Comparison of ENCODE assay signal across 13 mouse cellular contexts in the genomic region with DNA sequence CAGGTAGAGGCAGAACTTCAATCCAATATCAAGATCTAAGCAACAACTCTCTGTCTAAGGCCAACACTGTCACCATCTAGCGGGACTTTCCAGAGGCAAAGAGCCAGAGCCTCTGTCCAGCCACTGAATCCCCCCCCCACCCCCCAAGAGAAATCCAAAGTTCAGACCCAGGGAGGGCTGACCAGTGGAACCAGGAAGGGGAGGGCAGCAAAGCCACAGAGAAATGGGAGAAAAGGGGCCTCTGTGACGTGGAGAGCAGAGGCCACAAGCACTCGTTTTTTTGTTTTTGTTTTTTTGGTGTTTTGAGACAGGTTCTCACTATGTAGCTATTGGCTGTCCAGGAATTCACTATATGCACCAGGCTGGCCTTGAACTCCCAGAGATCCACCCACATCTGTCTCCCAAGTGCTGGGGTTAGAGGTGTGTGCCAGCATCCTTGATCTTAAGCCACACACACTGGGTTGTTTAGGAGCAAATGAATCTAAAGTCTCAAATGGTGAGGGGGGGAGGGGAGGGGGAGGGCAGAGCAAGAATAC. TPM values are rescaled to one million over a fixed set of nuclear protein-coding genes. Genes with fewer than 3 reads are reported as not detected.
DNase-seq lines count a peak whose midpoint lies in the region; ATAC-seq and TF ChIP-seq lines count a peak whose summit lies in the region.
"Had no signal": no experiment of that assay in that cellular context is flagged by ENCODE, and none has a peak within 500 bp of the region (broad histone marks: within the 10 kb centered on the region; RNA-seq: fewer than 3 reads in every experiment).

No protein-coding gene starts in this region.

- TF ChIP-seq CTCF in heart, adult 2 months (IDR thresholded peaks at IDR 0.05): no peak
- no peak for TF ChIP-seq CTCF in testis, adult 2 months (IDR thresholded peaks at IDR 0.05; ENCODE audit: control insufficient read depth, insufficient read depth, insufficient replicate concordance, low read depth, low read length)
- TF ChIP-seq CTCF in lung, adult 2 months (IDR thresholded peaks at IDR 0.05; ENCODE audit: insufficient read depth, low read length): no peak

- H3K79me2 ChIP-seq in heart, adult 2 months (replicated peaks; ENCODE audit: control insufficient read depth, insufficient read depth, low read length): no peaks in the 10 kb centered on the region

- 75% methylated on average over 3 of the region's 3 CpGs for WGBS in heart, embryonic 16.5 days
- 81% methylated on average over 3 of the region's 3 CpGs for WGBS in heart, adult 2 months
- WGBS in limb, embryonic 10.5 days: 90% methylated on average over 3 of the region's 3 CpGs
- WGBS in lung, adult 2 months: 79% methylated on average over 3 of the region's 3 CpGs

- no peak for DNase-seq in heart, adult 2 months
- DNase-seq in testis, postnatal 10 days (ENCODE audit: low spot score): no peak
- DNase-seq in limb, embryonic 10.5 days (ENCODE audit: low spot score): no peak
- DNase-seq in frontal cortex, postnatal 36 days (ENCODE audit: low spot score in 2 of 2): no peak
- no peak for DNase-seq in lung, adult 2 months
- DNase-seq: heart, postnatal 36 days had no signal

- intact Hi-C loops in heart, adult 2 months (cut with DNase I): loop anchor here (1.0 to 2.0 kb wide), 2 partner anchors 113 to 161 kb away; partner anchors contain the start of gene BC030867

- no peak for ATAC-seq in heart, embryonic 16.5 days (replicated peaks; ENCODE audit: extremely low read depth, insufficient read depth, low FRiP score)

- H3K9me3 ChIP-seq in heart, embryonic 16.5 days (replicated peaks; ENCODE audit: control insufficient read depth, low read length): no peaks in the 10 kb centered on the region
- H3K9me3 ChIP-seq in limb, embryonic 10.5 days (replicated peaks): no peaks in the 10 kb centered on the region
- H3K9me3 ChIP-seq: limb, embryonic 13.5 days; neural tube, embryonic 12.5 days had no signal

- H3K4me2 ChIP-seq in heart, embryonic 16.5 days (ENCODE audit: low read depth, low read length): no peak overlapping the region
- H3K4me2 ChIP-seq: midbrain, embryonic 11.5 days had no signal

- H3K36me3 ChIP-seq in heart, embryonic 16.5 days (ENCODE audit: control insufficient read depth, insufficient read depth): no peaks in the 10 kb centered on the region
- no peaks in the 10 kb centered on the region for H3K36me3 ChIP-seq in heart, adult 2 months (ENCODE audit: control insufficient read depth, insufficient read depth, low read length)
- H3K36me3 ChIP-seq in testis, adult 2 months (ENCODE audit: control insufficient read depth, insufficient read depth, low read length): no peaks in the 10 kb centered on the region; the same call in 1 of the 2 replicates
- peaks cover 11% of the 10 kb centered on the region for H3K36me3 ChIP-seq in limb, embryonic 10.5 days
- H3K36me3 ChIP-seq: neural tube, embryonic 12.5 days had no signal

- peak overlapping the region; percentile 32; the same call in 1 of the 2 replicates for H3K27ac ChIP-seq in heart, embryonic 16.5 days (ENCODE audit: low read length)
- no peak overlapping the region for H3K27ac ChIP-seq in heart, adult 2 months
- H3K27ac ChIP-seq in testis, adult 2 months (ENCODE audit: control insufficient read depth, insufficient read depth, low read depth, low read length): no peak overlapping the region
- H3K27ac ChIP-seq in limb, embryonic 10.5 days: peak overlapping the region; percentile 8; the same call in 1 of the 2 replicates
- H3K27ac ChIP-seq: limb, embryonic 13.5 days; neural tube, embryonic 12.5 days had no signal

- no peaks in the 10 kb centered on the region for H3K27me3 ChIP-seq in heart, embryonic 16.5 days (ENCODE audit: control insufficient read depth, insufficient read depth, low read length)
- H3K27me3 ChIP-seq in heart, adult 2 months (ENCODE audit: control insufficient read depth, insufficient read depth, low read length): no peaks in the 10 kb centered on the region
- no peaks in the 10 kb centered on the region for H3K27me3 ChIP-seq in testis, adult 2 months (ENCODE audit: control insufficient read depth, insufficient read depth, low read length)
- 0 out of 2 replicates have a peak, but pooled peaks cover 3% of the 10 kb centered on the region for H3K27me3 ChIP-seq in limb, embryonic 10.5 days (ENCODE audit: low read depth, poor library complexity, severe bottlenecking)
- H3K27me3 ChIP-seq: limb, embryonic 13.5 days; neural tube, embryonic 12.5 days had no signal

- no peak for TF ChIP-seq POLR2A in heart, adult 2 months (IDR thresholded peaks at IDR 0.05; ENCODE audit: insufficient read depth, low read depth, low read length)
- TF ChIP-seq POLR2A in testis, adult 2 months (IDR thresholded peaks at IDR 0.05; ENCODE audit: control insufficient read depth, low read depth, low read length): no peak
- TF ChIP-seq POLR2A in lung, adult 2 months (IDR thresholded peaks at IDR 0.05; ENCODE audit: borderline replicate concordance, extremely low read depth, low read depth, low read length): no peak

- TF ChIP-seq EP300 in heart, adult 2 months (IDR thresholded peaks at IDR 0.05; ENCODE audit: insufficient read depth, low read depth, low read length): no peak

- no peak overlapping the region for H3K9ac ChIP-seq in heart, embryonic 16.5 days (ENCODE audit: low read length)
- no peak overlapping the region for H3K9ac ChIP-seq in heart, adult 2 months (ENCODE audit: low read depth, low read length)
- H3K9ac ChIP-seq: limb, embryonic 13.5 days; neural tube, embryonic 12.5 days had no signal

- H3K4me1 ChIP-seq in heart, embryonic 16.5 days (ENCODE audit: control insufficient read depth, insufficient read depth, low read length): peaks cover 21% of the 10 kb centered on the region
- H3K4me1 ChIP-seq in heart, adult 2 months (ENCODE audit: control insufficient read depth, insufficient read depth, low read length): peaks cover 5% of the 10 kb centered on the region
- peaks cover 19% of the 10 kb centered on the region for H3K4me1 ChIP-seq in testis, adult 2 months (ENCODE audit: control insufficient read depth, insufficient read depth, low read length)
- peaks cover 46% of the 10 kb centered on the region for H3K4me1 ChIP-seq in limb, embryonic 10.5 days
- no peaks in the 10 kb centered on the region for H3K4me1 ChIP-seq in lung, adult 2 months (ENCODE audit: control insufficient read depth, insufficient read depth, low read length)

- H3K4me3 ChIP-seq in heart, embryonic 16.5 days (ENCODE audit: low read length): no peak overlapping the region
- H3K4me3 ChIP-seq in heart, adult 2 months: no peak overlapping the region
- peak overlapping the region; percentile 99; the same call in 1 of the 2 replicates for H3K4me3 ChIP-seq in testis, adult 2 months (ENCODE audit: control insufficient read depth, low read depth, low read length)
- no peak overlapping the region for H3K4me3 ChIP-seq in limb, embryonic 10.5 days
- H3K4me3 ChIP-seq in lung, adult 2 months (replicated peaks; ENCODE audit: extremely low read depth, low read depth, low read length): no peak overlapping the region

RNA-seq across cellular contexts. Expression of gene Slc25a39, which starts 2.1 kb away (rescaled TPM):
- polyA plus RNA-seq in heart, embryonic 16.5 days (2015; fragmentation: Nextera tagmentation; extraction: Ambion mirVana): 308 and 331 TPM in 2 replicates
- 100 to 1,000 TPM; 196 to 213 TPM for total RNA-seq in heart, adult 2 months (2021)
- polyA plus RNA-seq in heart, adult 2 months (2012; rRNA removed): 307 and 331 TPM in 2 replicates
- 1,405 and 1,456 TPM in 2 replicates for polyA plus RNA-seq in testis, adult 2 months (2012; rRNA removed)
- 209 and 242 TPM in 2 replicates for polyA plus RNA-seq in limb, embryonic 10.5 days (2016; fragmentation: Nextera tagmentation; extraction: Ambion mirVana)
- polyA plus RNA-seq in lung, adult 2 months (2012; rRNA removed): 258 and 290 TPM in 2 replicates

RNA-seq across cellular contexts. Expression of gene Rundc3a, which starts 16.7 kb away (rescaled TPM):
- 0.72 and 1.3 TPM in 2 replicates for polyA plus RNA-seq in heart, embryonic 16.5 days (2015; fragmentation: Nextera tagmentation; extraction: Ambion mirVana)
- under 1 TPM in 1 of 2 experiments, not detected in 1; 0.66 TPM for total RNA-seq in heart, adult 2 months (2021)
- polyA plus RNA-seq in heart, adult 2 months (2012; rRNA removed): 0.23 and 0.32 TPM in 2 replicates
- polyA plus RNA-seq in testis, adult 2 months (2012; rRNA removed): 53.7 and 55.6 TPM in 2 replicates
- 1.2 and 1.3 TPM in 2 replicates for polyA plus RNA-seq in limb, embryonic 10.5 days (2016; fragmentation: Nextera tagmentation; extraction: Ambion mirVana)
- 1.9 and 2.8 TPM in 2 replicates for polyA plus RNA-seq in lung, adult 2 months (2012; rRNA removed)
- total RNA-seq: gastrocnemius, adult 18-20 months had no signal

RNA-seq across cellular contexts. Expression of gene Grn, which starts 20.3 kb away (rescaled TPM):
- polyA plus RNA-seq in heart, embryonic 16.5 days (2015; fragmentation: Nextera tagmentation; extraction: Ambion mirVana): 215 and 234 TPM in 2 replicates
- total RNA-seq in heart, adult 2 months (2021): 10 to 100 TPM; 83.4 to 86.9 TPM
- 118 and 119 TPM in 2 replicates for polyA plus RNA-seq in heart, adult 2 months (2012; rRNA removed)
- polyA plus RNA-seq in testis, adult 2 months (2012; rRNA removed): 21.1 TPM in 2 replicates
- polyA plus RNA-seq in limb, embryonic 10.5 days (2016; fragmentation: Nextera tagmentation; extraction: Ambion mirVana): 78.5 and 93.2 TPM in 2 replicates
- polyA plus RNA-seq in lung, adult 2 months (2012; rRNA removed): 220 and 257 TPM in 2 replicates

RNA-seq across cellular contexts. Expression of gene Fam171a2, which starts 37.6 kb away (rescaled TPM):
- 3.0 and 3.9 TPM in 2 replicates for polyA plus RNA-seq in heart, embryonic 16.5 days (2015; fragmentation: Nextera tagmentation; extraction: Ambion mirVana)
- total RNA-seq in heart, adult 2 months (2021): 1 to 10 TPM; 3.8 to 3.9 TPM
- polyA plus RNA-seq in heart, adult 2 months (2012; rRNA removed): 7.7 and 8.3 TPM in 2 replicates
- 0.88 and 1.2 TPM in 2 replicates for polyA plus RNA-seq in testis, adult 2 months (2012; rRNA removed)
- 3.7 and 4.2 TPM in 2 replicates for polyA plus RNA-seq in limb, embryonic 10.5 days (2016; fragmentation: Nextera tagmentation; extraction: Ambion mirVana)
- polyA plus RNA-seq in lung, adult 2 months (2012; rRNA removed): 19.6 and 22.8 TPM in 2 replicates

RNA-seq across cellular contexts. Expression of gene Slc4a1, which starts 43.9 kb away (rescaled TPM):
- polyA plus RNA-seq in heart, embryonic 16.5 days (2015; fragmentation: Nextera tagmentation; extraction: Ambion mirVana): 14.9 TPM in 2 replicates
- 10 to 100 TPM in 1 of 2 experiments, under 1 TPM in 1; 0.42 to 10.3 TPM for total RNA-seq in heart, adult 2 months (2021)
- polyA plus RNA-seq in heart, adult 2 months (2012; rRNA removed): 0.91 and 4.4 TPM in 2 replicates
- polyA plus RNA-seq in testis, adult 2 months (2012; rRNA removed): not detected in 2 replicates
- polyA plus RNA-seq in limb, embryonic 10.5 days (2016; fragmentation: Nextera tagmentation; extraction: Ambion mirVana): 34.5 and 37.2 TPM in 2 replicates
- polyA plus RNA-seq in lung, adult 2 months (2012; rRNA removed): 1.1 and 1.2 TPM in 2 replicates
- polyA plus RNA-seq: urinary bladder, adult 2 months had no signal

Comparison
In these comparisons a context has a peak if more than half of its experiments do, and no peak if none do; other contexts are left out.
1. H3K27ac ChIP-seq: peak in heart, embryonic 16.5 days (single experiment) and limb, embryonic 10.5 days (single experiment); none in heart, adult 2 months (single experiment) and testis, adult 2 months (single experiment).
2. RNA of gene Rundc3a, which starts 16.7 kb away (polyA plus RNA-seq): 53.7 to 55.6 TPM in testis, adult 2 months; 1.9 to 2.8 TPM in lung, adult 2 months, 1.2 to 1.3 TPM in limb, embryonic 10.5 days, 0.72 to 1.3 TPM in heart, embryonic 16.5 days and 0.23 to 0.32 TPM in heart, adult 2 months; every median in the first group is over 10 times any median in the second.